ENCODE assay signal across 18 mouse cellular contexts in the genomic region with DNA sequence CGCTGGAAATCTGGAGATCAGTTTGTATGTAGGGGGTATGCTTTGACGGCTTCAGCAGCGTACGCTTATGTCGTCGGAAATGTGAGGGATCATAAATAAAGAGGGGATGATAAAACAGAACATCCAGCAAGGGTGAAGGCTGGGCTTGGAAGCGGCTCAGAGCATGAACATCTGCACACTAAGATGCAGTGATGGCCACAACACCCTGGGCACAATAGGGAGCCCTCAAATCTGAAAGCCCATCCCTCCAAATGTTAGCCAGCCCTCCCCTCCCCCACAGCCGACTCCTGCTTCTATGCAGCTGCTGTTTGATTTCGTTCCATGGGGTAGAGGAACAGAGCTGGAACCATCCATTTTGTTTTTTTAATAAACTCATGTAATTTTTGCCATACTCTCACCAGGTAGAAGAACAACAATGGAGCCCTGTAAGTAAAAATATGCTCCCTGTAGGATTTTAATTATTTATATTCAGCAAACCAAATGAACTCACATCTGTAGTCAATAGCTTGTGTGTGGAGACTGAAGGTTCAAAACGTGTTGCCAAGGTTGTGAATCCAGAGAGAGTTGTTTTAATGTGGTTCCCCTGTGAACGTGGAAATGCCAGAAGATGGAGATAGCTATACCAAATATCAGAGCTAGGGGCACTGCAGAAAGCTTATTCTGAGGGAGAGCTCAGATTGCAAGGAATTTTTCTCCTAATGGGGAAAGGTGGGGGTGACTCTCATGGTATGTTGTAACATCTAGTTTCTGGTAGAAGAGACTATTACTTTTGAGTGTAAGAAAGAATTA.
DNase-seq lines count a peak whose midpoint lies in the region; ATAC-seq and TF ChIP-seq lines count a peak whose summit lies in the region.
"Had no signal": no experiment of that assay in that cellular context is flagged by ENCODE, and none has a peak within 500 bp of the region (broad histone marks: within the 10 kb centered on the region; RNA-seq: fewer than 3 reads in every experiment).

No protein-coding gene starts in this region.

- H3K27ac ChIP-seq in hindbrain, embryonic 15.5 days (replicated peaks) = no peak overlapping the region
- H3K27ac ChIP-seq in hindbrain, embryonic 10.5 days = no peak overlapping the region
- no peak overlapping the region for H3K27ac ChIP-seq in heart, embryonic 11.5 days (ENCODE audit: low read depth, low read length)
- H3K27ac ChIP-seq in lung, postnatal 0 days (ENCODE audit: low read length) = no peak overlapping the region
- H3K27ac ChIP-seq: embryonic facial prominence, embryonic 10.5 days; heart, embryonic 13.5 days; left cerebral cortex, adult 2 months; limb, embryonic 12.5 days; liver, embryonic 14.5 days had no signal

- no peak for TF ChIP-seq CTCF in brain, embryonic 14.5 days (IDR thresholded peaks at IDR 0.05; ENCODE audit: borderline replicate concordance, extremely low read depth, insufficient read depth, insufficient read length)
- no peak for TF ChIP-seq CTCF in lung, postnatal 0 days (IDR thresholded peaks at IDR 0.05)

- 60% methylated on average over 11 of the region's 11 CpGs for WGBS in hindbrain, embryonic 15.5 days
- WGBS in hindbrain, embryonic 10.5 days = 71% methylated on average over 11 of the region's 11 CpGs
- 65% methylated on average over 11 of the region's 11 CpGs for WGBS in heart, embryonic 11.5 days (ENCODE audit: insufficient replicate concordance)
- 51% methylated on average over 11 of the region's 11 CpGs for WGBS in lung, postnatal 0 days

- no peaks in the 10 kb centered on the region for H3K27me3 ChIP-seq in hindbrain, embryonic 15.5 days
- H3K27me3 ChIP-seq in hindbrain, embryonic 10.5 days (ENCODE audit: insufficient read depth, poor library complexity, severe bottlenecking) = no peaks in the 10 kb centered on the region
- H3K27me3 ChIP-seq in heart, embryonic 11.5 days (ENCODE audit: control insufficient read depth, insufficient read depth, low read length) = no peaks in the 10 kb centered on the region
- no peaks in the 10 kb centered on the region for H3K27me3 ChIP-seq in lung, postnatal 0 days (replicated peaks; ENCODE audit: insufficient read depth, low read length)
- H3K27me3 ChIP-seq: heart, embryonic 13.5 days; limb, embryonic 12.5 days had no signal

- no peak for TF ChIP-seq POLR2A in brain, embryonic 14.5 days (IDR thresholded peaks at IDR 0.05; ENCODE audit: borderline replicate concordance, extremely low read depth, insufficient read depth, insufficient read length, poor library complexity, severe bottlenecking)

- H3K9ac ChIP-seq in hindbrain, embryonic 15.5 days = no peak overlapping the region
- no peak overlapping the region for H3K9ac ChIP-seq in heart, embryonic 11.5 days (ENCODE audit: low read depth, low read length)
- H3K9ac ChIP-seq in lung, postnatal 0 days (replicated peaks; ENCODE audit: low read depth) = no peak overlapping the region
- H3K9ac ChIP-seq: heart, embryonic 13.5 days; limb, embryonic 12.5 days; liver, embryonic 14.5 days had no signal

- no peak overlapping the region for H3K4me2 ChIP-seq in hindbrain, embryonic 15.5 days
- H3K4me2 ChIP-seq in heart, embryonic 11.5 days = no peak overlapping the region
- H3K4me2 ChIP-seq in lung, postnatal 0 days (replicated peaks; ENCODE audit: low read depth, low read length) = no peak overlapping the region
- H3K4me2 ChIP-seq: heart, embryonic 13.5 days; limb, embryonic 12.5 days had no signal

- no peaks in the 10 kb centered on the region for H3K4me1 ChIP-seq in hindbrain, embryonic 15.5 days (replicated peaks)
- 0 out of 2 replicates have a peak, but pooled peaks cover 3% of the 10 kb centered on the region for H3K4me1 ChIP-seq in hindbrain, embryonic 10.5 days (replicated peaks)
- H3K4me1 ChIP-seq in heart, embryonic 11.5 days (ENCODE audit: control insufficient read depth, insufficient read depth, low read length) = no peaks in the 10 kb centered on the region
- H3K4me1 ChIP-seq in lung, postnatal 0 days (ENCODE audit: insufficient read depth, low read depth, low read length) = no peaks in the 10 kb centered on the region
- H3K4me1 ChIP-seq: embryonic facial prominence, embryonic 10.5 days; heart, embryonic 13.5 days; limb, embryonic 12.5 days had no signal

- no peak for TF ChIP-seq EP300 in lung, postnatal 0 days (IDR thresholded peaks at IDR 0.05)

- H3K36me3 ChIP-seq in hindbrain, embryonic 15.5 days = no peaks in the 10 kb centered on the region
- H3K36me3 ChIP-seq in hindbrain, embryonic 10.5 days = no peaks in the 10 kb centered on the region
- no peaks in the 10 kb centered on the region for H3K36me3 ChIP-seq in heart, embryonic 11.5 days (ENCODE audit: control insufficient read depth, insufficient read depth, low read length)
- H3K36me3 ChIP-seq in lung, postnatal 0 days (ENCODE audit: insufficient read depth, low read length) = no peaks in the 10 kb centered on the region
- H3K36me3 ChIP-seq: embryonic facial prominence, embryonic 10.5 days; heart, embryonic 13.5 days; limb, embryonic 12.5 days had no signal

- no peak overlapping the region for H3K4me3 ChIP-seq in hindbrain, embryonic 15.5 days
- no peak overlapping the region for H3K4me3 ChIP-seq in hindbrain, embryonic 10.5 days
- no peak overlapping the region for H3K4me3 ChIP-seq in heart, embryonic 11.5 days (ENCODE audit: low read depth, low read length)
- no peak overlapping the region for H3K4me3 ChIP-seq in lung, postnatal 0 days (ENCODE audit: low read depth, low read length)
- H3K4me3 ChIP-seq: embryonic facial prominence, embryonic 10.5 days; erythroblast, embryonic 14.5 days; heart, embryonic 13.5 days; left cerebral cortex, adult 2 months; limb, embryonic 12.5 days had no signal

- DNase-seq in hindbrain, embryonic 10.5 days (ENCODE audit: low spot score) = no peak
- DNase-seq in 3T3-L1 (ENCODE audit: low read depth, low spot score) = peak; percentile 36
- peak; percentile 62 for DNase-seq in brain, embryonic 14.5 days (ENCODE audit: low read depth)
- peak; percentile 6 for DNase-seq in mesoderm, embryonic 11.5 days (ENCODE audit: low read depth, low spot score)
- DNase-seq in lung, postnatal 0 days (ENCODE audit: low spot score) = no peak
- DNase-seq: adrenal gland, postnatal 36 days; cerebellum, adult 8-10 months; kidney, postnatal 10 days; thymus, postnatal 36 days had no signal

- no peaks in the 10 kb centered on the region for H3K9me3 ChIP-seq in hindbrain, embryonic 15.5 days
- H3K9me3 ChIP-seq in hindbrain, embryonic 10.5 days = no peaks in the 10 kb centered on the region
- no peaks in the 10 kb centered on the region for H3K9me3 ChIP-seq in heart, embryonic 11.5 days (replicated peaks; ENCODE audit: control insufficient read depth, low read length)
- H3K9me3 ChIP-seq in lung, postnatal 0 days (ENCODE audit: low read length) = no peaks in the 10 kb centered on the region
- H3K9me3 ChIP-seq: embryonic facial prominence, embryonic 10.5 days; heart, embryonic 13.5 days; limb, embryonic 12.5 days had no signal

- 0 out of 2 replicates have a peak, but pooled peaks have one; percentile 51 for ATAC-seq in hindbrain, embryonic 15.5 days (ENCODE audit: low FRiP score, low read depth)
- ATAC-seq in heart, embryonic 11.5 days (replicated peaks; ENCODE audit: insufficient number of reproducible peaks, low FRiP score, low TSS enrichment) = no peak
- no peak for ATAC-seq in lung, postnatal 0 days
- ATAC-seq: intestine, embryonic 16.5 days had no signal

Comparison
In these comparisons a context has a peak if more than half of its experiments do, and no peak if none do; other contexts are left out.
1. DNase-seq: peak in 3T3-L1 (single experiment), brain, embryonic 14.5 days (single experiment) and mesoderm, embryonic 11.5 days (single experiment); none in hindbrain, embryonic 10.5 days (single experiment) and lung, postnatal 0 days (single experiment).